ENCODE assay signal across 19 mouse cellular contexts in the genomic region with DNA sequence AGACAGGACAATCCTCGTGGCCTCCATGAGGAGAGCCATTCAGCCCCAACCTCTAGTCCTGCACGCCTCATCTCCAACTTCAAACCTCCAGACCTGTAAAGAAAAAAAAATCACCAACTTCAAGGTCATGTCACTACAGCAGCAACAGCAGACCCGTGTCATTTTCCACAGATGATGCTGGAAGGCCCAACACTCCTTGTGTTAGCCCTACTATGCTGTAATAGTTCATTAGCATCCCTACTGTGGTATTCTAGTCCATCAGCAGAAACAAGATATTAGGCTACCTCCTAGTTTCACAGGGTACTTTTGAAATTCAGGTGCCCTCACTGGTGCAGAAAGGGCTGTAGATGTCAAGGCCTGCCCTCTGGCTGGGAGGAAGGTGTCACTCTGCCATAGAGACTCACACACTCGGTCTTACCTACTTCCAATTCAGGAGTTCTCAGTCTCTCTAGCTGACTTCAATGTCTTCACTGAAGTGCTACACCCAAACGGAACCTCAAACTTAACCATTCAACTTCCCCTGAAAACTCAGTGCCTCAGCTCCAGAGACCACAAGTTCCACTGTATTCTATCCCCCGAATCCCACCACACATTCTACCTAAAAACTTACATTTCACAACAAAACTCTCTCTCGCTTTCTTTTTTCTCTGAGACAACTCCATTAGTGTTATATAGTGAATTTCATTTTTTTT. TPM values are rescaled to one million over a fixed set of nuclear protein-coding genes. Genes with fewer than 3 reads are reported as not detected.
DNase-seq lines count a peak whose midpoint lies in the region; ATAC-seq lines count a peak whose summit lies in the region.
"Had no signal": no experiment of that assay in that cellular context is flagged by ENCODE, and none has a peak within 500 bp of the region (broad histone marks: within the 10 kb centered on the region; RNA-seq: fewer than 3 reads in every experiment).

No protein-coding gene starts in this region.

- no peaks in the 10 kb centered on the region for H3K9me3 ChIP-seq in liver, embryonic 16.5 days (replicated peaks; ENCODE audit: control insufficient read depth, low read length)
- H3K9me3 ChIP-seq: embryonic facial prominence, embryonic 12.5 days; heart, embryonic 13.5 days; megakaryocyte, embryonic 14.5 days had no signal

- intact Hi-C loops in left cerebral cortex, postnatal 36 days (cut with DNase I), result loop anchor here (10.0 kb wide), 1 partner anchor 149 kb away; no protein-coding TSS in a partner anchor

- H3K36me3 ChIP-seq in liver, embryonic 16.5 days (ENCODE audit: control insufficient read depth, insufficient read depth), result no peaks in the 10 kb centered on the region
- H3K36me3 ChIP-seq in splenic B cell, adult 2 months (ENCODE audit: control insufficient read depth, insufficient read depth, low read length, poor library complexity, severe bottlenecking), result no peaks in the 10 kb centered on the region
- H3K36me3 ChIP-seq: embryonic facial prominence, embryonic 12.5 days; heart, embryonic 13.5 days had no signal

- H3K4me2 ChIP-seq in liver, embryonic 16.5 days (ENCODE audit: low read depth, low read length), result no peak overlapping the region
- H3K4me2 ChIP-seq: embryonic facial prominence, embryonic 12.5 days had no signal

- H3K9ac ChIP-seq in liver, embryonic 16.5 days (ENCODE audit: low read depth, low read length), result no peak overlapping the region
- H3K9ac ChIP-seq: embryonic facial prominence, embryonic 12.5 days; heart, embryonic 13.5 days had no signal

- ATAC-seq in hematopoietic stem cell, adult 5-6 weeks (replicated peaks in 1 of 2; ENCODE audit: insufficient read depth in 1 of 2, low FRiP score in 2 of 2, low TSS enrichment in 1 of 2, low read depth in 1 of 2, poor library complexity in 2 of 2, severe bottlenecking in 2 of 2), result peak; percentile 35 to 43; a peak in 3 of 4 replicates
- no peak for ATAC-seq in liver, embryonic 16.5 days (ENCODE audit: low read depth)
- ATAC-seq: inflammation-experienced regulatory T-cells, adult 6 months had no signal

- peak overlapping the region; percentile 90 for H3K27ac ChIP-seq in liver, embryonic 16.5 days (ENCODE audit: low read length)
- H3K27ac ChIP-seq: embryonic facial prominence, embryonic 12.5 days; heart, embryonic 13.5 days; kidney, postnatal 0 days had no signal

- WGBS in liver, embryonic 16.5 days (ENCODE audit: insufficient replicate concordance), result 49% methylated on average over 7 of the region's 7 CpGs

- DNase-seq in spleen, postnatal 36 days (ENCODE audit: low spot score in 2 of 2), result peak; percentile 47 to 48
- DNase-seq in spleen, postnatal 14 days (ENCODE audit: low spot score in 2 of 2), result no peak
- peak; percentile 36 for DNase-seq in splenic B cell, adult 2 months (ENCODE audit: low read depth, low spot score)
- DNase-seq in left cerebral cortex, postnatal 36 days (ENCODE audit: low spot score in 2 of 2), result no peak
- no peak for DNase-seq in left cerebral cortex, adult 8-10 months (ENCODE audit: low spot score in 2 of 2)
- no peak for DNase-seq in right cerebral cortex, adult 18-20 months
- DNase-seq: cerebellum, adult 11 months; cerebellum, postnatal 36 days; gastrocnemius, postnatal 36 days; heart, postnatal 4 days; layer of hippocampus, adult 9-11 months; lung, adult 2 months had no signal

- H3K27me3 ChIP-seq in liver, embryonic 16.5 days (ENCODE audit: control insufficient read depth, insufficient read depth, low read depth, low read length), result no peaks in the 10 kb centered on the region
- H3K27me3 ChIP-seq in splenic B cell, adult 2 months (ENCODE audit: control insufficient read depth, insufficient read depth, low read length, poor library complexity, severe bottlenecking), result no peaks in the 10 kb centered on the region
- H3K27me3 ChIP-seq: embryonic facial prominence, embryonic 12.5 days; heart, embryonic 13.5 days had no signal

- H3K4me3 ChIP-seq in liver, embryonic 16.5 days (ENCODE audit: low read depth, low read length), result no peak overlapping the region
- H3K4me3 ChIP-seq: embryonic facial prominence, embryonic 12.5 days; heart, embryonic 13.5 days; megakaryocyte, embryonic 14.5 days had no signal

- H3K4me1 ChIP-seq in liver, embryonic 16.5 days (ENCODE audit: control insufficient read depth, low read depth, low read length), result peaks cover 62% of the 10 kb centered on the region

RNA-seq across cellular contexts. Expression of gene Ugcg, which starts 54.9 kb away (rescaled TPM):
- total RNA-seq in hematopoietic stem cell, adult 5-6 weeks (2017), result 48.2 and 69.4 TPM in 2 replicates
- polyA plus RNA-seq in liver, embryonic 16.5 days (2015; fragmentation: Nextera tagmentation; extraction: Ambion mirVana), result 4.6 and 4.8 TPM in 2 replicates
- total RNA-seq in left cerebral cortex, postnatal 36 days (2021), result 10 to 100 TPM; 88.1 to 88.4 TPM
- 10 to 100 TPM; 72.2 to 86.1 (median 79.3) TPM for total RNA-seq in left cerebral cortex, adult 8-10 months (2022)

Comparison
In these comparisons a context has a peak if more than half of its experiments do, and no peak if none do; other contexts are left out.
1. DNase-seq: peak in spleen, postnatal 36 days (2 of 2) and splenic B cell, adult 2 months (single experiment); none in spleen, postnatal 14 days (0 of 2), left cerebral cortex, postnatal 36 days (0 of 2), left cerebral cortex, adult 8-10 months (0 of 2) and right cerebral cortex, adult 18-20 months (single experiment).